Mouse (Mus musculus): ENCODE measurements around the gene Bmp15. TPM values are rescaled to one million over a fixed set of nuclear protein-coding genes. Genes with fewer than 3 reads are reported as not detected.

Bmp15 gene
- 0.08 TPM in 1 of 2 replicates, not detected in the other for polyA plus RNA-seq (2015; fragmentation: Nextera tagmentation; extraction: Ambion mirVana)

DNA sequence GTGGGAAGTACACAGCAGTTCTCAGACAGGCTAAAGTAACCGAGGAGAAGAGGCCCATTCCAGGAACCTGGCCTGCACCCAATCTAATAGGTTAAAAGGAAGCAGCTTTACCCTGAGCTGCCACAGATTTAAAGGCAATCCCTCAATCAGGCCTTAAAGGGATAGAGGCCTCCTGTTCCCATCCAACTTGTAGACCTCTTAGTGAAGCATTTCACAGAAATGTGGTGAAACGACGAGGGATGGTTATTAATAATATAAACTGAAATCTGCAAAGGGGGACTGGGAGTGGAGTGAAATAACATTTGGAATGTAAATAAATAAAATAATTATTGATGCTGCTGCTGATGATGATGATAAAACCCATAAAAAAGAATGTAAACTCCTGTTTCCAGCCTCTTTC is at the start of gene Bmp15:
Bmp15 (minus strand) TSS at position 101 of the 400 bp plus-strand sequence.
- Histone ChIP-seq H3K9me3 (no peaks in the 10 kb centered on the region), H3K27me3 (no peaks in the 10 kb centered on the region), H3K4me1 (replicated peaks) (no peaks in the 10 kb centered on the region), H3K9ac (replicated peaks) (no peak within 1 kb of the TSS), H3K4me3 (replicated peaks) (no peak within 1 kb of the TSS), H3K27ac (no peak within 1 kb of the TSS), H3K36me3 (no peaks in the 10 kb centered on the region), H3K4me2 (replicated peaks) (no peak within 1 kb of the TSS)
- 91% methylated on average over 3 of the region's 3 CpGs for WGBS
- ATAC-seq, result no peak

GRCm38 (mm10) chrX:6368822-6369221 is 48.3 kb upstream of the Bmp15 start:
- Histone ChIP-seq H3K27ac (no peak overlapping the region), H3K4me2 (replicated peaks) (no peak overlapping the region), H3K9me3 (no peaks in the 10 kb centered on the region), H3K4me1 (replicated peaks) (no peaks in the 10 kb centered on the region), H3K4me3 (replicated peaks) (no peak overlapping the region), H3K36me3 (no peaks in the 10 kb centered on the region), H3K9ac (replicated peaks) (no peak overlapping the region), H3K27me3 (no peaks in the 10 kb centered on the region)
- no peak for ATAC-seq
- WGBS, result 91% methylated on average over 1 of the region's 1 CpGs

DNA sequence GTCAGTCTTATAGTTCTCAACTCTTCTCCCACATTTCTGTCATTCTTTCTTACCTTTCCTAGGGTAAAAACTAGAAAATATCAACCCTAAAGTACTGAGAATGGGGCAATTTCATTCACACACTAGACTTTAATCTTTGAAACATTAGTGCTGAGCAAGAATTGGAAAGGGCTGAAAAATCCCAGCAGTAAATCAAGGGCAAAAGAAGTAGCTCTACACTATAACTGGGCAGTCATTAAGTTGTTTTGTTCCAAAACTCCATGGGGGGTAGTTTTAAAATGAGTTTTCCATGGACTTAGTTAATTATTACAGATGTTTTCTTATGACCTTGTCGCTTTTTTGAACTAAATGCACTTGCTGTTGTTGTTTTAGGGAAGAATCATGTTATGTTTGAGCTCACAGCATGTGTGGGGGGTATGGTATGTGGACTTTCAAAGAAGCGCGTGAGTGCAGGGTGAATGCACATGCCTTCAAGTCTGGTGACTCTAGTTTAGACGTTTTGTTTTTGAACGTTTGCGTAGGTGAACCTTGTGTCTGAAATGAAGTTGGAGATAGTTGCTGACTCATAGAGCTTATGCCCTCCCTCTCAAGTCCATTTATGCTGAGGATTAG is 37.1 kb upstream of the Bmp15 start:
- H3K4me3 ChIP-seq (replicated peaks), result no peak overlapping the region
- WGBS, result 66% methylated on average over 6 of the region's 6 CpGs
- no peaks in the 10 kb centered on the region for H3K9me3 ChIP-seq
- no peak overlapping the region for H3K9ac ChIP-seq (replicated peaks)
- no peaks in the 10 kb centered on the region for H3K4me1 ChIP-seq (replicated peaks)
- no peak overlapping the region for H3K27ac ChIP-seq
- H3K36me3 ChIP-seq, result no peaks in the 10 kb centered on the region
- no peak overlapping the region for H3K4me2 ChIP-seq (replicated peaks)
- no peak for ATAC-seq
- H3K27me3 ChIP-seq, result no peaks in the 10 kb centered on the region

DNA sequence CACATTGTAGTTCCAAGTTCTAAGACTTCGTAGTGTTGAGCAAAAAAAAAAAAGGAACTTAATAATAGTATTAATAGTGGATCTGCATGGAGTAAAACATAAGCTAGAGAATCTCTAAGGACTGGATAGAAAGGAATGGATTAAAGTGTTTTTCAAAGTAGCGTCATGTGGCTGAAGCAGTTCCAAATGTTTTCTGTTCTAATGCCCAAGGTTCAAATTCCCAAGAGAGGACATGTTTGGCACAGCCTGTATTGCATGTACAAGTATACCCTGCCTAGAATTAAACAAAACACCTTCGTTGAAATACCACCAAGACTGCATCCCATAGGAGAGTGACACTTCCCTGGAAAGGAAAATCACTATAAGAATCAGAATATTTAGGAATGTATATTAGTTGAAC is 36.4 kb upstream of the Bmp15 start:
- no peak for ATAC-seq
- Histone ChIP-seq H3K9me3 (no peaks in the 10 kb centered on the region), H3K36me3 (no peaks in the 10 kb centered on the region), H3K27ac (no peak overlapping the region), H3K4me1 (replicated peaks) (no peaks in the 10 kb centered on the region), H3K4me3 (replicated peaks) (no peak overlapping the region), H3K4me2 (replicated peaks) (no peak overlapping the region), H3K9ac (replicated peaks) (no peak overlapping the region), H3K27me3 (no peaks in the 10 kb centered on the region)
- 83% methylated on average over 3 of the region's 3 CpGs for WGBS

DNA sequence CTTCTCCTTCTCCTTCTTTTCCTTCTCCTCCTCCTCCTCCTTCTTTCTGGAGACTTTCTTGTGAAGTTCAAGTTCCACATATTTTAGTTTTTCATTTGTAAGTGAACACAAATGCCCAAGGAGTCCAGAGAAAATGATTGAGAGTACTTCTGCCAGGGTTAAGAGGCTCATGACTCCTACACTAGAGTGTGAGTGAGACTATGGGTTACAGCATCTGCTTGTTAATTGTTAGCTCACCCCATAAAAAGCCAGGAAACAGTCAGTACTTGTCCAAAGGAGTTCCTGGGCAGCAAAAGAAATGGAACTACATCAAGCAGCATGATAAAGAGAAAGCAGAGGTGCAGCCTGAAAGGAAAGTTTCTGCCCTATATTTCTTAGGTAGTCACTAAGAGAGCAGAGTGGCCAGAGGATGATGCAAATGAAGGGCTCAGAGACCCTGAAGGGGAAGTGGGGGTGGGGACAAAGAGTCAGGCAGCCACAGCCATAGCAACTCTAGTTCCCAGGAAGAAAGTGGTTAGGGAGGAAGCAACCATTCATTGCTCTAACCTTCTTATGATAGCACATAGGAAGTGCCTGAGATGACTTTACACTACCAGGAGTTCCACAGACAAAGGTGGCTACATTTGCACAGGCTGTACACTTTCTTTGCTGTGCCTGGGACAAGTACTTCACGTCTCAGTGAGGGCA is 24.9 kb upstream of the Bmp15 start:
- ATAC-seq, result no peak
- Histone ChIP-seq H3K4me3 (replicated peaks) (no peak overlapping the region), H3K4me1 (replicated peaks) (no peaks in the 10 kb centered on the region), H3K9me3 (no peaks in the 10 kb centered on the region), H3K27ac (no peak overlapping the region), H3K9ac (replicated peaks) (no peak overlapping the region), H3K36me3 (no peaks in the 10 kb centered on the region), H3K4me2 (replicated peaks) (no peak overlapping the region), H3K27me3 (no peaks in the 10 kb centered on the region)
- WGBS, result no CpG with 5 or more reads among the region's 1 CpGs

GRCm38 (mm10) chrX:6324056-6324455 is 3.5 kb upstream of the Bmp15 start:
- ATAC-seq, result no peak
- H3K27me3 ChIP-seq, result no peaks in the 10 kb centered on the region
- 32% methylated on average over 1 of the region's 1 CpGs for WGBS

DNA sequence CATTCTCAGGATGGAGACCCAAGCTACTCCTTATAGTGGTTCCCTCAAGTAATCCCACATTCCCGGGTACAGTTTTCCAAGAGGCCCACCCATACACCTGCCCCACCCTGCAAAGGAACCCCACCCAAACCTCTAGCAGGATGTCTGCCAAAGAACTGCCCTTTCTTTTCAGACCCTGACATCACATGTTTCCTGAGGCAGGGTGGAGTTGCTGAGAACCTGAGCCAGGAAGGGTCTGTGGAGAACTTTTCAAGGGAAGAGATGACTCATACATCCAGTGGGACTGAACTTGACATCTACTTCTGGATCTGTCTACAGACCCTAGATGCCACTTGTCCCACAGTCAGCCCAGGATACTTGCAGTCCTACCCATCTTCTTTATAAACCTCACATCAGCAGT is 2.8 kb downstream of the Bmp15 start:
- 79% methylated on average over 1 of the region's 1 CpGs for WGBS
- Histone ChIP-seq H3K36me3 (no peaks in the 10 kb centered on the region), H3K4me3 (replicated peaks) (no peak overlapping the region), H3K27ac (no peak overlapping the region), H3K4me2 (replicated peaks) (no peak overlapping the region), H3K4me1 (replicated peaks) (no peaks in the 10 kb centered on the region), H3K27me3 (no peaks in the 10 kb centered on the region), H3K9me3 (no peaks in the 10 kb centered on the region), H3K9ac (replicated peaks) (no peak overlapping the region)
- ATAC-seq, result no peak

More at GRCm38 (mm10) chrX:6324056-6324455, 3.5 kb upstream of the Bmp15 start:
- H3K4me2 ChIP-seq (replicated peaks), result no peak overlapping the region
- H3K4me3 ChIP-seq (replicated peaks), result no peak overlapping the region
- no peaks in the 10 kb centered on the region for H3K36me3 ChIP-seq
- H3K4me1 ChIP-seq (replicated peaks), result no peaks in the 10 kb centered on the region
- H3K9me3 ChIP-seq, result no peaks in the 10 kb centered on the region
- H3K27ac ChIP-seq, result no peak overlapping the region
- H3K9ac ChIP-seq (replicated peaks), result no peak overlapping the region

Other genes starting within 250 kb of the Bmp15 start
- gene AU022751, start 237.3 kb downstream of the Bmp15 start, polyA plus RNA-seq (2015; fragmentation: Nextera tagmentation; extraction: Ambion mirVana), result 0.11 TPM in 1 of 2 replicates, not detected in the other
- gene Nudt10, start 147.7 kb downstream of the Bmp15 start, polyA plus RNA-seq (2015; fragmentation: Nextera tagmentation; extraction: Ambion mirVana), result 52.0 and 52.7 TPM in 2 replicates
- gene Shroom4, start 79.1 kb upstream of the Bmp15 start, polyA plus RNA-seq (2015; fragmentation: Nextera tagmentation; extraction: Ambion mirVana), result 1.6 and 1.9 TPM in 2 replicates

All from midbrain, embryonic 13.5 days (tissue).